Mouse (Mus musculus) embryo, embryonic 11.5 days (tissue): ENCODE data around the gene Pde4c.
A peak's percentile ranks its signal among the peaks of the same experiment; 100 is the strongest.

Source experiments
- DNase-seq: peaks from one replicate; pipeline ENCODE4 v3.0.0-alpha.2; 2012; ENCODE audit warnings: low read depth, low spot score

Pde4c gene

DNA sequence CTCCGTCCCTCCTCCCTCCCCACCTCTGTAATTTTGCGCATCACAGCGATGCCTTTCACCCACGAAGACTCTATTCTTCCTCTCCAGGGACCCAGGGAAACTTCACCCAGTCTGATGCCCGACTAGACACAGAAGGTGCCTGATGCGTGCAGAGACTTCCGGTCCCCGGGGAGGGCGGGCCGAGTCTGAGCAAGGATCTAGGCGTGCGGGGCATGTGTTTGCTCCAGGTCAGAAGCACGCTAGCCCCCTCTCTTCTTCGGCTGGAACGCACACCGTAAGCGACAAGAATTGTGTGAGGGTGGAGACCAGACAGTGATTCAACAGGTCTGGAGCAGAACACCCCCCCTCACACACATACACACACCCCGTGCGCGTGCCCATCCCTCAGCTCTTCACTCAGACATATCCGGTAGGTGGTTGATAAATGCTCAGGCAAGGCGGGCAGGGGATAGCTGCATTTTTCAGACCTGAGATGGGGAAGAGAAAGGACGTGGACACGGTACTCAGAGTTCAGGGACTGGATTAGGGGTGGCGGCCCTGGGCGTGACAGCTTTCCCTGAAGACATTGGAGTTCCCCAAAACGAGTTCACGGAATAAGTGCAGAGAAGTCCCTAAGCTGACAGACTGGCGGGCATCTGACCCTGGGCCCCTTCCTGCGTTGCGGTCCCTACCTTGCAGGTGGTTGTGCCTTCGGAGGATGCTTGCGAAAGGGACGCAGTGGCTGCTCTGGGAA is 42.5 kb downstream of the Pde4c start:
- no peak for DNase-seq

DNA sequence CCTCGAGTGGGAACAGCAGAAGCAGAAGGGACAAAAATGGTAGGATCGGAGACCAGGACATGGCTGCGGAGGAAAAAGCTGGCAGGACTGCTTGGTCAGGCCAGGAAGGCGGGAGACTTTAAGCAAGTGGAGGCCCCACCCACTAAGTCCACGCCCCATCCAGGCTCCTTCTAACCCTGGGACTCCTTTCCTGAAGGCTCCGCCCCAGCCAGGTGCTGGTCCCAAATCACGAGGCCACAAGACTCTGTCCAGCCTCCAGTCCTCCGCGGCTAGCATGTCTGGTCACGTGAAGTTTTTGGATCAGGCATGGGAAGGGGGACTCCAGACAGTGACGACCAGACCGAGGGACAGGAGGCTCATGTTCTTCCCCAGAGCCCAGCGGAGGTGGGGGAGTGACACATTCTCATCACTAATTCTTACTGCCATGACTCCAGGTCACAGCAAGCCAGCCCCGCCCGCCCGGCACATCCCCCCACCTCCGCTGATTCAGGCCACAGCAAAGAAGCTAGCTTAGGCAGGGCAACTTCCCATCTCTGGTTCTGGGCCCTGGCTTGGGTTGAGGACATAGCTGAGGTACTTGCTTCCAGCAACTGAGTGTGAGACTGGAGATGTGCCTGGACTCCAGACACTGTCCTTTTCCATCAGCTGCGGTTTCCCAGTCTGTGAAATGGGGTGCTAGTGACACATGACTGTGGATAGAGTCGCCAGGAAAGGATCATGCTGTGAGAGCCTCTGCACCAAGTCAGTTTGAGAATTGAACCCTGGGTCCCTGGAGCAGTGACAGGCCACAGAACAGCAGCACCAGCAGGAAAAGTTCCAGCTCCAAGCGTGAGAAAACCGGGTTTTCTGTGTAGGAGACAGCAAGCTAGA is 43.3 kb downstream of the Pde4c start:
- DNase-seq: no peak

DNA sequence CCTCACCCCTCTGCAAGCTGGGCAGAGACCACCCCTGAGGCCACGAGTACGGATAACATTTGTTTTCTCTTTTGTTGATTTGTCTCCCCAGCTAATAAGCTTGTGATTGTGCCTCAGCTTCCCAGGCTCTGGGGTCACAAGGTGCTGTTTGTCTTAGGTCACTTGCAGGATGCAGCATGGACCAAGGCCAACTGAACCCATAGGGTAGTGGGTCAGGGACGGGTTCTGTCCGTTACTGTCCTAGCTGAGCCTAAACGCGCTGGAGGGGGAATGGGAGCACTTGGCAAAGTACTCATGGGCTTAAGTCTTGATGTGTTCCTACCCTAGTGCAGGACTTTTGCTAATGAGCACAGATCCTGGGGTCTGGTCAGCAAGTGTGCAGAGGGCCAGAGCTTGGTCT is 44.0 kb downstream of the Pde4c start:
- DNase-seq: no peak

DNA sequence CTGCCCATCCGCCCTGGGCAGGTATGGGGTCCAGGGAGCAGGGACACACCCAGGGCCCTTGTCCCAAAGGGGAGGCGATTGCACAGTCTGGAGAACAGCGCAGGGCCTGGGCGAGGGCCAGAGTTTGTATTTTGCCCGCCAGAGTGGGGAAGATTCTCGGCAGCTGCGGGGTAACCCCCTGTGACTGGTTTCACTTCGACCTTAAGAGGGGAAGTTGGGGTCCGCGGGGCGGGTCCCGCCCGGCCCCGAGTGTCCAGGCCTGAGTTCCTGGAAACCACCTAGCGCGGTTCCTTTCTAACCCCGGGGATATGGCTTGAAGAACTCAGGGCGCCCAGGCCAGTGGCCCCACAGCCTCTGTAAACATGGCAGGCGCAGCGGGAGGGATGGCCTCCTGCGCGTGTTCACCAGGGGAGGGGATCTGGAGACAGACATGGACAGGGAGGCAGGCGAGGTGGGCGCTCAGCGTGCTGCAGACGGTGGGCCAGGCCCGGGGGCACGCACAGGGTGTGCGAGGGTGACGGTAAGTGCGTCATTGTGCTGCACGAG is 44.8 kb downstream of the Pde4c start:
- DNase-seq: no peak

DNA sequence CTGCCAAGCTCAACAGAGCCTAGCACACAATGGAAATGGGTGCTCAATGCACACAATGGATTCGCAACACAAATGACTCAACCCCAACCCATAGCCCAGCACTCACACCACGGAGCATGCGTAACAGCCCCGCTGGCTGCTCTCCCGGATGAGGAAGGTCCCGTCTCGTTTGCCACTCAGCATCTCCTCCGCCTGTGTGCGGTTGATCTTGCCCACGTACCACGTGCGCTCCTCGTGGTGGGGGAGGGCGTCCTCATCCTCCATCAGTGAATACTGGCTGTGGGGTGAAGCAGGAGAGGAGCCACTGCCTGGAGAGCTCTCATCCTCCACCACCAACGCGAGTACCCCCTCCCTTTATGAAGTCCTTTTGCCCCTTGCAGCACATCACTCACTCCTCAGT is 45.4 kb downstream of the Pde4c start:
- DNase-seq: no peak

DNA sequence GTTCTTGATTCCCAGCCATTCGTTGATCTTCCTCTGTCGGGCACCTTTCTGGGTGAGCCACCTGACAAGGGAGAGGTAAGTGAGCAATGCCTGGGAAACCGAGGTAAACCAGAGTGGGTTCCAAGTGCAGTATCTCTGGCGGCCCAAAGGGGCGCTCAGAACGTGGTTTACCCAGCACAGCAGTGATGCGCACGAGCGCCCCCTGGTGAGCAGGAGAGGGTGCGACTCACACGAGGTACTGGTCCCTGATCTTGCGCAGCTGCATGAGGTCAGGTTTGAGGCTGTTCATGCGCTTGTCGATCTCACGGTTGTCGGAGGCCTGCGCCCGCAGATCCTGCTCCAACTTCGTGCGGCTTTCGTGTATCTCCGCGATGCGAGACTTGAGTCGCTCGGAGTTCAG is 45.8 kb downstream of the Pde4c start:
- peak; percentile 93 for DNase-seq

DNA sequence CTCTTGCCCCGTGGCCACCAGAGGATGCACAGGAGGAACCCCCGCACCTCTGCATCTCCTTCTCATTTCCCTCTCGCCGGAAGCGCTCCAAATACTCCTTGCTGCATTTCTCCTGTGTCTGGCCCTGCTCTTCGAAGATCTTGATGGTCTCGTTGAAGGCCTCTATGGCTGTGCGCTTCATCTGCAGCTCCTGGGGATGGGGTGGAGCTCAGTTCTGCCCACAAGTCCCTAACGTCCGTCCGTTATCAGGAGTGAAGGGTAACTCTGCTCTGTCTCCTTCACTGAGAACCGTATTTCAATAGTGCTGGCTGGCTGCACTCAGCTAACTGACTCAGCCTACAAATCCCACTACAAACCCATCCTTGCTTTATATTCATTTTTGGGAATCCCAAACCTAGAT is 46.3 kb downstream of the Pde4c start:
- DNase-seq: no peak

DNA sequence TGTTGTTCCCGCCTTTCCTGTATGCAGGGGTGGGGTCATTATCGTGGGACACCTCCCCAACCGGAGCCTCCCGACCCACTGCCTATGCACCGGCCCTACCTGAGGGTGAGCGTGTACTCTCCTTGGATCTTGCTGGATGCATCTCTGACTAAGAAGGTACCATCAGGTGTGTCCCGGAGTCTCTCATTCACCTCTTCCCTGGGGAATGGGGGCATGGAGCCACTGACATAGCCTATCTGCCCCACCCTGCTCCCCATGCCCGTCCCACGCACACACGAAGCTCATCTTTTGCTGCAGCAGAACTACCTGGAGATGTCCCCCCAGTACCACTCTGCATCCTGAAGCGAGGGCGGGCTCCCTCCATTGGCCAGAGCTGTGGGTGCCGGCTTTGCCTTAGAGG is 47.2 kb downstream of the Pde4c start:
- DNase-seq: no peak

DNA sequence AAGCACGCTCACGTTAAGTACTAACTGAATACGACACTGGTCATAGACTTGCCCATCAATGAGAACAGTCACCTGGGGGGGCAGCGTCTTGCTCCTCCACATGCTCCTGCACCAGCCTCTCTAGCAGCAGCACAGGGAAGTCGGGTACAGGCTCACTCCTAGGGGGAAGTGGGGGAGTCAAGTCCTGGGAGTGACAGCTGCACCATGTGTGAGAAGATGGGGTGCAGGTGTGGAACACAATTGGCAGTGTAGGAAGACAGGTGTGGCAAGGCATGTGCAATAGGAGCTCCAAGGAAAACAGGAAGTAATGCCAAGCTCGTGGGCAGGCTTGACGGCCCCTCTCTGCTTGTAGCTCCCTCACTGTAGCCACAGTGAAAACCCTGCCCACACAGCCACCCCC is 47.7 kb downstream of the Pde4c start:
- no peak for DNase-seq

DNA sequence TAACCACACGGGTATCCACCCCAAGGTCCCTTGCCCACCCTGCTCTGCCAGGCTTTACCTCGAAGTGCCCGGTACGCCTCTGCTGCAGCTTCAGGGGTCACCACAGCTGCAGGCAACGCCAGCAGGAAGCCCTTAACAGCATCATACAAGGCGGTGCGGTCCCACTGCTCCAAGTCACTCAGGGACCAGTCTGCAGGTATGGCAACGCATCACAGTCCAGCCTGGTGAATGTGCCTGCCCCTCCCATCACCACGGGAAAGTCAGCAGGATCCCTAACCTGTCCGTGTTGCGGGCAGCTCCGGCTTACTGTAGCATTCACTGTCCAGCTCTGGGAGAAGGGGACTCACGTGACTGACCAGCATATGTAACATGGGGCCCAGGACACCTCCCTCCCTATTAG is 48.6 kb downstream of the Pde4c start:
- no peak for DNase-seq

DNA sequence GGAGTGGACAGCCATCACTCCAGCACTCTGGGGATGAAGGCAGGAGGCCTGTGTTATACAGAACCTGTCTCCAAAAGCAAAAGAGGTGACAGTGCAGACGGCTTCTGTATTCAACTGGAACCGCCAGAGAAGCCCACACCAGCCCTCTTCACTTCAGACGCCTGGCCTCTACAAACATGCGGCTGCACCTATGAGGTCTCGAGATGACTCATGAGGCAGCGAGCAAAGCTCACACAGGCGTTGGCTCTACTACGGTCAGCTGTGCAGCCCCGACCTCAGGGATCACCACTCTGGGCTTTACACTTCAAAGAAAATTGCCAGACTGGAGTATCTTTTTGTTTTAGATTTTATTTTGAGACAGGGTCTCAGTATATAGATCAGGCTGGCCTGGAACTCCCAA is 49.4 kb downstream of the Pde4c start:
- no peak for DNase-seq

DNA sequence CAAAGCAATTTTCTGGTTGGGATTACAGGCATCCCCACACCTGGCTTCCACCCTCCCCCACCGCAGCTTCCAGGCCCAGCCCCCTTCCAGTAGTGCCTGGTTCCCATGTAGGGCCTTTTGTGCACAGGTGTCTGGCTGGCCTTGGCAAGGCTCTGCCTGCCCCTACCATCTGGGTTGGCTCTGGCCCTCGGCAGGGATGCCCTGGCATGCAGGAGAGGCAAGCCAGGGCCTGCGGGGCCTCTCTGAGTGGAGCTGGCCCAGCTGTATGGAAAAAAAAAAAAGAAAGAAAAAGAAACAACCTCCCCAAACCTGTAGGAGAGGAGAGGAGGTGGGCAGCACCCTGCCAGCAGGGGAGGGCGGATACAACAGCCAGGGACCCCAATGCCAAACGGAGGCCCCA is 49.9 kb downstream of the Pde4c start:
- DNase-seq: no peak

DNA sequence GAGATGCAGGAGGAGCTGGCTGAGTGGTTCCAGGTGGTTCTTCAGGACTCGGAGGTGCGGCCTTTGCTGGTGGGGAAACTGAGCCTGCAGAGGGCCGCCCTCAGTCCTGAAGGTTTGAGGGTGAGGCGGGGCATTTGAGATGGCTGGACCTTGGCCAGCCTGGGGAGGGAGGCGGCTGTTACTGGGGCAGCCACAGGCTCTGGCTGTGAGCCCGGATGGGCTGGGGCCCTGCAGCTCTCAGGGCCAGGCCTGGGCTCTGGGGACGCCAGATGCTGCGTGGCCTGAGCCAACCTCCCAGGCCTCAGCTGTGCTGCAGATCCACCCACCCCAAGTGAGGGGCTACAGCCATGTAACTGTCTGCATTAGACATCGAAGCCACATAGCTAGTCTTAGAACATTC is 50.3 kb downstream of the Pde4c start:
- no peak for DNase-seq

DNA sequence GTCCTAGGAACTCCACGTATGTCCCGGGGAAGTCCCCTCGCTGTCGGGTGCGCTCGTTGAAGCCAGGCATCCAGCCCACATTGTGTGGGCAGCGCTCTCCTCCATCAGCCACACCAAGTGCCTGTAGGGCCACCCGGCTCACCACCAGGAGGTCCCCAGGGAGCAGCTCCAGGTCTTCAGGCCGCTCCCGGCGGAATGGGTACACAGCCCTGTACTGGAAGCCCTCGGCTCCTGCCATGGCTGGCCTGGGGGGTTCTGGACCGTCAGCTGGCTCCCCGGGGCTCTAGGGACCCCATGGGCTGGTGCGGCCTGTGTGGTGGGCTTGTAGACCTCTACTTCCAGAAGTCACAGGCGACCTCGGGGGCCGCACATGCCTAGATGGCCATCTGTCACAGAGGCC is 51.2 kb downstream of the Pde4c start:
- DNase-seq: no peak

DNA sequence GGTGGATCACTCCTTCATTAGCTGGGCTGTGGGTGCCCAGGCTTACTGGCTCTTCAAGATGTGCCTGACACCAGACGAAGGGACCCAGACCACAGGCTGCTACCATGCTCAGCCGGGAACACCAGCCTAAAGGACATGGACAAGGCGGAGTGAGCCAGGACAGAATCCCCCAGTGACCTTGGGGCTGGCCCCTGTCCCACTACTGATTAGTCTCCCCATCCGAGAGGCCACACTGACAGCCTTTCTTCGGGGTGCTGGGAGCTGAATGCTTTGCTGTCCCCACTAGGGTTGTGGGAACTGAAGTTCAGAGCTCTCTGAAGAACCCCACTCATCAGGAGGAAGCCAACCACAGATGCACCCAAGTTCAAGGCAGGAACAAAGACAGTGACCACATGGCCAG is 51.7 kb downstream of the Pde4c start:
- DNase-seq: no peak

DNA sequence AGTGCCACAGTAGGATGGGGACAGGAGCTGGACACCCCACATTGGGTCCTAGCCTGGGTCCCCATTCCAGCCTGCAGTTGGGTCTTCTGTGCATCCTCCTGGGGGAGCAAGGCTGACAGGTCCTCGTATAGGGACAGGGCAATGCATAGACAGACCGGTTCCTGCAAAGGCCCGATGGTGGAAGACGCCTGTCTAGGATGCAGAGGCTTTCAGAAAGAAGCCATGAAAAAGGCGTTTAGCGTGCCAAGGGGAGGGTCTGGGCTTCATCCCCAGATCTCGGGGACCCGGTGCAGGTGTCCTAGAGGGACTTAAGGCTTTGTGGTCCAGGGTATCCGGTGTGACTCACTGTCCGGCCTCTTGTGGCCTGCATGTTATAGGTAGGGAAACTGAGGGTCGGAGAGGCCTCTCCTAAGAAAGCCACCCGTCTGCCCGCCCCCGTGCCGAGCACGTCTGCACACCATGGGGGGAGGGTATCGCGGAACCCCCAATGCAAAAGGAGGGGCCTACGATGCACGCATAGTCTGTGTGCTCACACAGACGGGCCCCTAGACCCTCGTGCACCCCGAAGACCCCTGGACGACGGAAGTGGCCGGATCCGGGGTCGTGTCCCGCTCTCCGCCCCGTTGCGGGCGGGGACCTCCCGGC is 52.5 kb downstream of the Pde4c start:
- DNase-seq: no peak

DNA sequence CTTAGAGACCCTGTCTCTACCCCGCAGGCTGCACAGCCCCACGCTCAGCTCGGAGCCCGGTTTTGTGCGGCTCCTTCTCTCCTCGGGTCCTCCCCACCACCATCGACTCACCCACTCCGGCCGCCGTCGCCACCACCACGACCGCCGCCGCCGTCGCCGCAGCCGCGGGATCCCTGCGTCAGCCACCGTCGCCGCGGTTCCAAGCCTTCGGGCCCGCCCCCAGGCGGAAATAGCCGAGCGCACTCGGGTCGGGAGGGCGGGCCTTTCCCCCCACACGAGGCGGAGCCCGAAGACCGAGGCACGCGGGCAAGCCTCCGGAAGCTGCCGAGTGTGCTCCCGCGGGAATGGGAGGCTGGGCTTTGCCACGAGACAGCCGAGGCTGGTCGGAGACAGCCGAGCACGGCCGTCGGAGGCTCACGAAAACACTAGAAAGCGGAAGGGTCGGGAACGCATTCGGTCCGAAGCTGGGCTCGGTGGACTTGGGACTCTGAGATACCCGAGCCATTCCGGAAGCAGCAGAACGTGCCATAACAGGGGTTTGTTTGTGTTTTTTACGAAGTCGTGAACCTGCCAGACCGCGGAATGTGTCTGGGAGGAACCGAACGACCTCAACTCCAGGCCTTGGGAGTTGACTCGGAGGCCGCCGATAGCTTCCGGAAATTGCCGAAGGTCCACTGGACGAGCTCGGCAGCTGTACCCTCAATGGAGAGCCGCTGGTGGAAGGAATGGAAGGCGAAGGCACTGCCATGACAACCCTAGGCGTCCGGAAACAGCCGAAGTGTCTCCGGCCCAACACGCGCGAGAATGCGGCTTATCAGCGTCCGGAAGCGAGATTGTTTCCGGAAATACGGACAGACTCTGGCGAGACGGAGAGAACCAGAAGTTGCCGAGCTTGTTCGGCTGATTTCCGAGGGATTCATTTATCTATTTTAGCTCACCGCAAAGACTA is 53.2 kb downstream of the Pde4c start, which contains the start of gene Pik3r2:
Gene Pik3r2, minus strand, starts transcription at position 218 of the 949 bp plus-strand sequence.
- peak; percentile 98 for DNase-seq

DNA sequence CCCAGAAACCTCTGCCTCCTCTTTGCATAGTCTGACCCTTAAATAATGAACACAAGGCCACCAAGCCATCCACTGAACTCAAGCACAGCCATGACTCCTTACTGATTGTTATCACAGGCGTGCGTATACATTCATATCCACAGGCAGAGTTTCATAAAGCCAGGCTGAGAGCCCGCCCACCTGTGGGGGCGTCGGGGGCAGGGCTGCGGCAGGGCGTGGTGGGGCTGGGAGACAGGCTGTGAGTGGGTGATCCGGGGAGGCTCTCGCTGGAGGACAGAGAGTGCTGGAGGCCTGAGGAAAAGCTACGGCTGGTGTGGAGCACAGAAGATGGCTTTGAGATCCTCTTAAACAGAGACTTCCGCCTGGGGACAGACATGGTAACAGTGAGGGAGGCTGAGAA is 56.6 kb downstream of the Pde4c start:
- DNase-seq: no peak

DNA sequence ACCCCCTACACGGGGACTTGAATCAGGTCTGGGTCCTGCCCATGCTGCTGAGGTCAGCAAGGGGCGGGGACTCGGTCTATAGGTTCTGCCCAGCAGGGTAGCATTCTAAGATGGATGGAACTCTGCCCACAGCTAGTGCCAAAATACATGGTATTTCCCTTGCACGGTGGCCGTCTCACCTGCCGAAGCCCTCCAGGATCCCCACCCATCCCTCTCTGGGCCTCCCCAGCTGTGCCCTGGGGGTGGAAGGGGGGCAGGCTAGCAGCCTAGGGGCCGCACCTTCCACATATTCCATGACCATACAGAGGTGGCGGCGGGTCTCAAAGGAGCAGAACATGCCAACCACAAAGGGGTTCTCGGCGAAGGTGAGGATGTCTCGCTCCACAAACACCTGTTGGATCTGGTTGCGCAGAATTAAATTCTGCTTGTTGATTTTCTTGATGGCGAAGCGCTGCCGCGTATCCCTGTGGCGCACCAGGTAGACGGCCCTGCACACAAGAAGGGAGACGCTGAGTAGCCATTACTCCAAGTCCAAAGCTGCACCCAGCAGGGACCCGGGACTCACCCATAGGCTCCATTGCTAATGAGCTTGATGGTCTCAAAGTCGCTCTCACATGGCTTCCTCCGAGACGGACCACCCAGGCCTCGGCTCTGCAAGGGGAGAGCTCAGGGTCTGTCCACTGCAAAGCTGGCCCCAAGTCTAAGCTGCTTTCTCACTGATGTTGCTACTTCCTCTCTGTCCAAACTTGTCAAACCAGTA is 63.0 kb downstream of the Pde4c start:
- no peak for DNase-seq

DNA sequence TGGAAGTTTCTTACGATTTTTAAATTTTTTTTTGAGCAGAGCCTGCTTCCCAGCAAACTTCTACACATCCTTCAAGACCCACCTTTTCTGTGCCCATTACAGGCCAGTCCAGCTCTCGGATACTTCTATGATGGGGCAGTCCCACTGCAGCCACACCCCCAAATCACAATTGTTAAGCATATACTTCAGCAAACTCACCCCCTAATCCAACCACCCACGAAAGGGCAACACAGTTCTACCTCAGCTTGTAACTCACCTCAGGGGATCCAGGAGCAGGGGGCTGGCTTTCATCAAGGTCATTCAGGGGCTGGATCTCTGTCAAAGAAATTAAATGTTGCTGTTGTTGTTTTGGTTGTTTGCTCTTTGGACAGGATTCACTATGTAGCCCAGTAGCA is 63.5 kb downstream of the Pde4c start:
- no peak for DNase-seq
